Mouse (Mus musculus): ENCODE measurements at regions not wholly inside any gene's neighbourhood (a gene's known extent, or its start where the extent isn't known, plus 50 kb on each side); places are given as distances from the start of the nearest gene placed in this dataset.
A peak's percentile ranks its signal among the peaks of the same experiment; 100 is the strongest.

GRCm38 (mm10) chr4:84050243-84050642, 524.9 kb downstream of the Ccdc171 start:
- Histone ChIP-seq H3K4me3 (ENCODE audit: control insufficient read depth, insufficient read depth, low read length) (no peak overlapping the region), H3K27ac (ENCODE audit: control insufficient read depth, insufficient read depth, low read length) (no peak overlapping the region), H3K4me1 (replicated peaks; ENCODE audit: control insufficient read depth, insufficient read depth, low read length) (no peaks in the 10 kb centered on the region), H3K27me3 (ENCODE audit: control insufficient read depth, insufficient read depth, low read length) (no peaks in the 10 kb centered on the region), H3K36me3 (ENCODE audit: control insufficient read depth, insufficient read depth, low read length) (no peaks in the 10 kb centered on the region)
- TF ChIP-seq CTCF (IDR thresholded peaks at IDR 0.05; ENCODE audit: borderline replicate concordance, control insufficient read depth, extremely low read depth, insufficient read depth, low read length, poor library complexity) = no peak
- TF ChIP-seq POLR2A (IDR thresholded peaks at IDR 0.05; ENCODE audit: control insufficient read depth, extremely low read depth, insufficient read depth, low read length, poor library complexity) = no peak
- no peak for DNase-seq
- 94% methylated on average over 6 of the region's 6 CpGs for WGBS

DNA sequence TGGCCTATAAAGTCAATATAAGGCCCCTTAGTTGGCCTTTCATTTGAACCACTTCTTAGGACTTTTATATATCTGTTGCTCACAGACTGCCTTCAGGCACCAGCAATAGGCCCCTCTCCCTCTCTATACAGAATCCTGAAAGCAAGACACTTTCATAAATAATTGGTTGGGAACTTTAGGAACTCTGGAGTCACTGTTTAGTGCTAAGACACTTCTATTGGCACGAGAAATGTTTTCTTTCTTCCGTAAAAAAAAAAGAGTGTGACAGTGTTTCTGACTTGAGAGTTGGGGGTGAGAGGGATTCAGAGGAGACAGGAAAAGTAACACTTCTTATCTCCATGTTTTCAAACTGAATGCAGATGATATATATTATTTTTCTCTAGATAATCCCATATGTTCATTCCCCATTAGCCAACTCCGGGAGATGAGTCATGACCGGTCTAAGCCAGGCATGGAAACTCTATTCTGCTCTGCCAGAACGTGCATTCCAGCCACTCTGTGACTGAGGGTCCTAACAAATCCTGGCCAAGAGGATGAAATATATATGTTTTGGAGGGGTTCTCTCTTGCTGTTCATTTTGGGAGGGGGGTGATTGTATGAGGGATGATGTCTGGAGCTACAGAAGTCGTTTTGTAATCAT, 531.6 kb downstream of the Ccdc171 start:
- Histone ChIP-seq H3K36me3 (ENCODE audit: control insufficient read depth, insufficient read depth, low read length) (no peaks in the 10 kb centered on the region), H3K27me3 (ENCODE audit: control insufficient read depth, insufficient read depth, low read length) (no peaks in the 10 kb centered on the region)
- 92% methylated on average over 6 of the region's 6 CpGs for WGBS

GRCm38 (mm10) chr4:84060187-84060586, 534.8 kb downstream of the Ccdc171 start:
- 4% methylated on average over 2 of the region's 2 CpGs for WGBS

More for the DNA sequence above, 531.6 kb downstream of the Ccdc171 start:
- H3K27ac ChIP-seq (ENCODE audit: control insufficient read depth, insufficient read depth, low read length) = no peak overlapping the region
- no peak for DNase-seq
- H3K4me3 ChIP-seq (ENCODE audit: control insufficient read depth, insufficient read depth, low read length) = no peak overlapping the region
- TF ChIP-seq POLR2A (IDR thresholded peaks at IDR 0.05; ENCODE audit: control insufficient read depth, extremely low read depth, insufficient read depth, low read length, poor library complexity) = no peak
- no peak for TF ChIP-seq CTCF (IDR thresholded peaks at IDR 0.05; ENCODE audit: borderline replicate concordance, control insufficient read depth, extremely low read depth, insufficient read depth, low read length, poor library complexity)
- H3K4me1 ChIP-seq (replicated peaks; ENCODE audit: control insufficient read depth, insufficient read depth, low read length) = no peaks in the 10 kb centered on the region

DNA sequence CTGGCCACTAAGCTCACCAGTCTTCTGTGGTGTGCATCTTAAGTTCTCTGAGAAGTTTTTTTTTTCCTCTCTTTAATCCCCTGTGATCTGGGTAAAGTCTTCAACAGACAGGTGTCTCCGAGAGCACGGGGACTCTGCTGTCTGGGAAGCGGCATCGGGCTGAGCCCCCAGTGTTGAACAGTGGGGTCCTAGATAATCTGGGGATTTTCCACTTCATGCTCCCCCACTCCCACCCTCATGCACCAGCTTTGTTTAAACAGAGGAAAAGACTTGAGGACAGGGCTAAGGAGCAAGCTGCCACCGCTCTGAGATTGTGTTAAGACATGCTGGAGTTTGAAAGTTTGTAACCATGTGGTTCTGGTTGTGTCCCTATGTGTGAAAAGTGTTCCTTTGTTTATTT, 538.4 kb downstream of the Ccdc171 start:
- Histone ChIP-seq H3K36me3 (ENCODE audit: control insufficient read depth, insufficient read depth, low read length) (no peaks in the 10 kb centered on the region), H3K4me1 (replicated peaks; ENCODE audit: control insufficient read depth, insufficient read depth, low read length) (no peaks in the 10 kb centered on the region), H3K4me3 (ENCODE audit: control insufficient read depth, insufficient read depth, low read length) (no peak overlapping the region), H3K27ac (ENCODE audit: control insufficient read depth, insufficient read depth, low read length) (no peak overlapping the region), H3K27me3 (ENCODE audit: control insufficient read depth, insufficient read depth, low read length) (no peaks in the 10 kb centered on the region)
- 96% methylated on average over 5 of the region's 5 CpGs for WGBS
- no peak for TF ChIP-seq POLR2A (IDR thresholded peaks at IDR 0.05; ENCODE audit: control insufficient read depth, extremely low read depth, insufficient read depth, low read length, poor library complexity)
- no peak for DNase-seq

More at GRCm38 (mm10) chr4:84060187-84060586, 534.8 kb downstream of the Ccdc171 start:
- DNase-seq = no peak
- Histone ChIP-seq H3K36me3 (ENCODE audit: control insufficient read depth, insufficient read depth, low read length) (no peaks in the 10 kb centered on the region), H3K4me1 (replicated peaks; ENCODE audit: control insufficient read depth, insufficient read depth, low read length) (no peaks in the 10 kb centered on the region), H3K27ac (ENCODE audit: control insufficient read depth, insufficient read depth, low read length) (no peak overlapping the region), H3K4me3 (ENCODE audit: control insufficient read depth, insufficient read depth, low read length) (no peak overlapping the region), H3K27me3 (ENCODE audit: control insufficient read depth, insufficient read depth, low read length) (no peaks in the 10 kb centered on the region)
- no peak for TF ChIP-seq POLR2A (IDR thresholded peaks at IDR 0.05; ENCODE audit: control insufficient read depth, extremely low read depth, insufficient read depth, low read length, poor library complexity)
- no peak for TF ChIP-seq CTCF (IDR thresholded peaks at IDR 0.05; ENCODE audit: borderline replicate concordance, control insufficient read depth, extremely low read depth, insufficient read depth, low read length, poor library complexity)

GRCm38 (mm10) chr4:84064614-84065456, 539.5 kb downstream of the Ccdc171 start:
- Histone ChIP-seq H3K36me3 (ENCODE audit: control insufficient read depth, insufficient read depth, low read length) (no peaks in the 10 kb centered on the region), H3K27ac (ENCODE audit: control insufficient read depth, insufficient read depth, low read length) (no peak overlapping the region), H3K27me3 (ENCODE audit: control insufficient read depth, insufficient read depth, low read length) (no peaks in the 10 kb centered on the region), H3K4me1 (replicated peaks; ENCODE audit: control insufficient read depth, insufficient read depth, low read length) (no peaks in the 10 kb centered on the region), H3K4me3 (ENCODE audit: control insufficient read depth, insufficient read depth, low read length) (no peak overlapping the region)
- no peak for TF ChIP-seq POLR2A (IDR thresholded peaks at IDR 0.05; ENCODE audit: control insufficient read depth, extremely low read depth, insufficient read depth, low read length, poor library complexity)
- TF ChIP-seq CTCF (IDR thresholded peaks at IDR 0.05; ENCODE audit: borderline replicate concordance, control insufficient read depth, extremely low read depth, insufficient read depth, low read length, poor library complexity) = peak; percentile 86
- 29% methylated on average over 15 of the region's 15 CpGs for WGBS
- peak; percentile 48 for DNase-seq

GRCm38 (mm10) chr4:84065457-84066124, 540.2 kb downstream of the Ccdc171 start:
- H3K27ac ChIP-seq (ENCODE audit: control insufficient read depth, insufficient read depth, low read length) = no peak overlapping the region
- no peaks in the 10 kb centered on the region for H3K4me1 ChIP-seq (replicated peaks; ENCODE audit: control insufficient read depth, insufficient read depth, low read length)
- H3K36me3 ChIP-seq (ENCODE audit: control insufficient read depth, insufficient read depth, low read length) = no peaks in the 10 kb centered on the region
- H3K4me3 ChIP-seq (ENCODE audit: control insufficient read depth, insufficient read depth, low read length) = no peak overlapping the region
- TF ChIP-seq CTCF (IDR thresholded peaks at IDR 0.05; ENCODE audit: borderline replicate concordance, control insufficient read depth, extremely low read depth, insufficient read depth, low read length, poor library complexity) = no peak
- no peak for TF ChIP-seq POLR2A (IDR thresholded peaks at IDR 0.05; ENCODE audit: control insufficient read depth, extremely low read depth, insufficient read depth, low read length, poor library complexity)
- no peaks in the 10 kb centered on the region for H3K27me3 ChIP-seq (ENCODE audit: control insufficient read depth, insufficient read depth, low read length)
- WGBS = 84% methylated on average over 12 of the region's 12 CpGs
- DNase-seq = no peak

All from thymus, adult 2 months (tissue).